ENCODE assay signal across 8 mouse cellular contexts in genomic region chr9:72532381-72533088, GRCm38 (mm10). TPM values are rescaled to one million over a fixed set of nuclear protein-coding genes. Genes with fewer than 3 reads are reported as not detected.
DNase-seq lines count a peak whose midpoint lies in the region; ATAC-seq and TF ChIP-seq lines count a peak whose summit lies in the region.

No protein-coding gene starts in this region.

- H3K9me3 ChIP-seq in embryonic facial prominence, embryonic 15.5 days (replicated peaks) = no peaks in the 10 kb centered on the region
- H3K9me3 ChIP-seq in kidney, embryonic 15.5 days (replicated peaks) = no peaks in the 10 kb centered on the region

- ATAC-seq in embryonic facial prominence, embryonic 15.5 days (ENCODE audit: insufficient number of reproducible peaks, low FRiP score, low TSS enrichment, low read depth) = peak; percentile 41
- ATAC-seq in kidney, embryonic 15.5 days (replicated peaks; ENCODE audit: low FRiP score) = peak; percentile 40
- peak; percentile 5; the same call in 1 of the 2 replicates for ATAC-seq in monocyte, adult 5-6 weeks (replicated peaks; ENCODE audit: insufficient number of reproducible peaks, low FRiP score, low TSS enrichment, poor library complexity, severe bottlenecking)

- H3K4me2 ChIP-seq in embryonic facial prominence, embryonic 15.5 days (replicated peaks) = peak overlapping the region; percentile 63
- H3K4me2 ChIP-seq in kidney, embryonic 15.5 days = peak overlapping the region; percentile 80

- H3K36me3 ChIP-seq in embryonic facial prominence, embryonic 15.5 days = no peaks in the 10 kb centered on the region
- H3K36me3 ChIP-seq in kidney, embryonic 15.5 days = no peaks in the 10 kb centered on the region
- no peaks in the 10 kb centered on the region for H3K36me3 ChIP-seq in liver, adult 2 months (ENCODE audit: control insufficient read depth, insufficient read depth, low read length)

- DNase-seq in A20 (ENCODE audit: low read depth, low spot score) = peak; percentile 83
- peak; percentile 32 to 47 for DNase-seq in heart, adult 9 months (ENCODE audit: low spot score in 2 of 2)
- peak; percentile 42 for DNase-seq in liver, adult 2 months (ENCODE audit: extremely low read depth, low read depth, low spot score)
- peak; percentile 56 to 59 for DNase-seq in spleen, postnatal 36 days (ENCODE audit: low spot score in 2 of 2)

- H3K4me1 ChIP-seq in bone marrow, adult 2 months (ENCODE audit: control insufficient read depth, insufficient read depth, low read length) = peaks cover 1% of the 10 kb centered on the region; the same call in 1 of the 2 replicates
- H3K4me1 ChIP-seq in embryonic facial prominence, embryonic 15.5 days = peaks cover 10% of the 10 kb centered on the region
- peaks cover 16% of the 10 kb centered on the region for H3K4me1 ChIP-seq in kidney, embryonic 15.5 days
- H3K4me1 ChIP-seq in liver, adult 2 months (ENCODE audit: control insufficient read depth, insufficient read depth, low read length) = peaks cover 6% of the 10 kb centered on the region; the same call in 1 of the 2 replicates

- TF ChIP-seq POLR2A in bone marrow, adult 2 months (IDR thresholded peaks at IDR 0.05; ENCODE audit: borderline replicate concordance, control insufficient read depth, low read depth, low read length) = no peak
- peak; percentile 14; the same call in 1 of the 2 replicates for TF ChIP-seq POLR2A in liver, adult 2 months (IDR thresholded peaks at IDR 0.05; ENCODE audit: extremely low read depth, insufficient read depth, low read length)

- peak overlapping the region; percentile 97 for H3K9ac ChIP-seq in embryonic facial prominence, embryonic 15.5 days
- peak overlapping the region; percentile 98 for H3K9ac ChIP-seq in kidney, embryonic 15.5 days
- peak overlapping the region; percentile 99 for H3K9ac ChIP-seq in liver, adult 2 months (ENCODE audit: low read depth, low read length)

- H3K4me3 ChIP-seq in bone marrow, adult 2 months (replicated peaks; ENCODE audit: control insufficient read depth, low read depth, low read length) = peak overlapping the region; percentile 96
- H3K4me3 ChIP-seq in embryonic facial prominence, embryonic 15.5 days (replicated peaks) = peak overlapping the region; percentile 91
- H3K4me3 ChIP-seq in kidney, embryonic 15.5 days (replicated peaks) = peak overlapping the region; percentile 97
- peak overlapping the region; percentile 79 for H3K4me3 ChIP-seq in liver, adult 2 months (ENCODE audit: insufficient read depth, low read depth, low read length)

- peak overlapping the region; percentile 94 for H3K27ac ChIP-seq in bone marrow, adult 2 months (ENCODE audit: control insufficient read depth, insufficient read depth, low read depth, low read length, poor library complexity)
- peak overlapping the region; percentile 100 for H3K27ac ChIP-seq in embryonic facial prominence, embryonic 15.5 days (replicated peaks)
- peak overlapping the region; percentile 100 for H3K27ac ChIP-seq in kidney, embryonic 15.5 days
- peak overlapping the region; percentile 91 for H3K27ac ChIP-seq in liver, adult 2 months (replicated peaks; ENCODE audit: insufficient read depth, low read depth, low read length)

- under 1% methylated on average over 52 of the region's 55 CpGs for WGBS in bone marrow, adult 2 months
- WGBS in embryonic facial prominence, embryonic 15.5 days = 2% methylated on average over 55 of the region's 55 CpGs
- 1% methylated on average over 49 of the region's 55 CpGs for WGBS in kidney, embryonic 15.5 days
- 2% methylated on average over 51 of the region's 55 CpGs for WGBS in liver, adult 2 months

- no peaks in the 10 kb centered on the region for H3K27me3 ChIP-seq in embryonic facial prominence, embryonic 15.5 days
- H3K27me3 ChIP-seq in kidney, embryonic 15.5 days = no peaks in the 10 kb centered on the region
- no peaks in the 10 kb centered on the region for H3K27me3 ChIP-seq in liver, adult 2 months (ENCODE audit: control insufficient read depth, insufficient read depth, low read length)

- TF ChIP-seq CTCF in bone marrow, adult 2 months (IDR thresholded peaks at IDR 0.05; ENCODE audit: control insufficient read depth, insufficient read depth, low read length) = no peak
- TF ChIP-seq CTCF in liver, adult 2 months (IDR thresholded peaks at IDR 0.05; ENCODE audit: low read depth, low read length) = no peak

- peaks cover 10% of the 10 kb centered on the region; the same call in 1 of the 2 replicates for H3K79me2 ChIP-seq in liver, adult 2 months (ENCODE audit: control insufficient read depth, insufficient read depth, low read length)

RNA-seq across cellular contexts. Expression of gene Rfx7, which starts 0.5 kb away (rescaled TPM):
- polyA plus RNA-seq in bone marrow, adult 2 months (2011; ENCODE audit: insufficient read depth, insufficient read length, low replicate concordance, missing spikeins) = 8.4 and 15.0 TPM in 2 replicates
- 9.8 and 10.3 TPM in 2 replicates for polyA plus RNA-seq in embryonic facial prominence, embryonic 15.5 days (2015; fragmentation: Nextera tagmentation; extraction: Ambion mirVana)
- 12.8 and 13.5 TPM in 2 replicates for polyA plus RNA-seq in kidney, embryonic 15.5 days (2015; fragmentation: Nextera tagmentation; extraction: Ambion mirVana)
- total RNA-seq in liver, adult 2 months (2014; rRNA removed) = 5.4 and 6.7 TPM in 2 replicates
- polyA plus RNA-seq in liver, adult 2 months (2012; rRNA removed) = 2.3 and 3.3 TPM in 2 replicates
- total RNA-seq in monocyte, adult 5-6 weeks (2017) = 23.3 to 34.4 TPM (median 33.7 TPM) in 3 replicates

RNA-seq across cellular contexts. Expression of gene Tex9, which starts 40.5 kb away (rescaled TPM):
- 9.6 and 20.6 TPM in 2 replicates for polyA plus RNA-seq in bone marrow, adult 2 months (2011; ENCODE audit: insufficient read depth, insufficient read length, low replicate concordance, missing spikeins)
- 25.8 and 32.0 TPM in 2 replicates for polyA plus RNA-seq in embryonic facial prominence, embryonic 15.5 days (2015; fragmentation: Nextera tagmentation; extraction: Ambion mirVana)
- polyA plus RNA-seq in kidney, embryonic 15.5 days (2015; fragmentation: Nextera tagmentation; extraction: Ambion mirVana) = 34.4 and 37.3 TPM in 2 replicates
- total RNA-seq in liver, adult 2 months (2014; rRNA removed) = 1.0 and 1.8 TPM in 2 replicates
- polyA plus RNA-seq in liver, adult 2 months (2012; rRNA removed) = 0.22 and 0.35 TPM in 2 replicates
- total RNA-seq in monocyte, adult 5-6 weeks (2017) = 10.7 to 58.1 TPM (median 11.2 TPM) in 3 replicates

Comparison
In these comparisons a context has a peak if more than half of its experiments do, and no peak if none do; other contexts are left out.
1. Peak in every context shown above with its lines: DNase-seq, ATAC-seq, H3K4me3 ChIP-seq and H3K27ac ChIP-seq.